Mouse (Mus musculus) CD4-positive, CD25-positive, alpha-beta regulatory T cell, adult 2 months (primary cell): ENCODE data around the gene Rps3a1.
"Not testable (repeated sequence)": the region's sequence is repeated elsewhere in the genome, so short reads cannot be mapped to it uniquely, and the experiment has no call there.

Experiments
- DNase-seq: peaks from one replicate; pipeline ENCODE4 v3.0.0-alpha.2; 2012; ENCODE audit warnings: low read depth, low spot score

Rps3a1 gene

GRCm38 (mm10) chr3:86116951-86117350 lies 25.6 kb downstream of the Rps3a1 start:
- no peak for DNase-seq

- DNase-seq = no peak
Measured at GRCm38 (mm10) chr3:86114659-86115338, 27.7 kb downstream of the Rps3a1 start.

- no peak for DNase-seq
Measured at GRCm38 (mm10) chr3:86112766-86113165, 29.7 kb downstream of the Rps3a1 start.

GRCm38 (mm10) chr3:86110077-86110476 lies 32.4 kb downstream of the Rps3a1 start:
- DNase-seq = peak; percentile 66

GRCm38 (mm10) chr3:86109099-86109498 lies 33.4 kb downstream of the Rps3a1 start:
- no peak for DNase-seq

GRCm38 (mm10) chr3:86108576-86108975 lies 33.9 kb downstream of the Rps3a1 start:
- no peak for DNase-seq

- DNase-seq = no peak
Measured at GRCm38 (mm10) chr3:86107637-86108539, 34.6 kb downstream of the Rps3a1 start.

GRCm38 (mm10) chr3:86106086-86106632 lies 36.3 kb downstream of the Rps3a1 start:
- DNase-seq = no peak

- no peak for DNase-seq
Measured at GRCm38 (mm10) chr3:86104909-86105308, 37.6 kb downstream of the Rps3a1 start.

- DNase-seq = not testable (repeated sequence)
Measured at GRCm38 (mm10) chr3:86104433-86104832, 38.1 kb downstream of the Rps3a1 start.

GRCm38 (mm10) chr3:86103449-86104291 lies 38.8 kb downstream of the Rps3a1 start:
- DNase-seq = peak; percentile 51

GRCm38 (mm10) chr3:86101956-86102355 lies 40.5 kb downstream of the Rps3a1 start:
- DNase-seq = no peak

- no peak for DNase-seq
Measured at GRCm38 (mm10) chr3:86093907-86094306, 48.6 kb downstream of the Rps3a1 start.

GRCm38 (mm10) chr3:86093213-86093845 lies 49.2 kb downstream of the Rps3a1 start:
- no peak for DNase-seq
